Mouse (Mus musculus) stomach, postnatal 0 days (tissue): ENCODE results near the gene Timm22.

ENCODE experiments used
- CTCF ChIP-seq: IDR thresholded peaks from 2 replicates; pipeline ENCODE4 v1.5.1; 2016; ENCODE audit warnings: antibody characterized with exemption, low read depth, mild to moderate bottlenecking, moderate library complexity
- EP300 ChIP-seq: optimal IDR thresholded peaks from 2 replicates; pipeline ENCODE3; 2016; ENCODE audit warnings: antibody characterized with exemption

DNA sequence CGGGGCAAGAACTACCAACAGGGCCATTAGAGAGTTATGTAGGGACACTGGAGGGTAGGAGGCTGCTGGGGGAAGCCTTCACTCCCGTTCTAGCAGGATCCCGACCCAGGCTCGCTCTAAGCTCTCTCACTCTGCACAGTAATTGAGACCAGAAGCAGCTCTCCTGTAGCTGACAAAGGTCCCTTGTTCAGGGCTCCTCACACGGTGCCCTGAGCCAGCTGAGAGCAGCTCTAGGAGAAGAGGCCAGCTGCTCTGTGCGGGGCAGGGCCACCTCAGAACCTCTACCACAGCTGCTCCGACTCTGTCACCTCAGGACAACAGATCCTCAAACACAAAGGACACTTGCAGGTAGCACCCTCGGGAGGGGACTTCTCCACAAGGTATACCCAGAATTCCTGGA lies 38.7 kb downstream of the Timm22 start:
- no peak for TF ChIP-seq EP300
- no peak for TF ChIP-seq CTCF
